In the genomic region with DNA sequence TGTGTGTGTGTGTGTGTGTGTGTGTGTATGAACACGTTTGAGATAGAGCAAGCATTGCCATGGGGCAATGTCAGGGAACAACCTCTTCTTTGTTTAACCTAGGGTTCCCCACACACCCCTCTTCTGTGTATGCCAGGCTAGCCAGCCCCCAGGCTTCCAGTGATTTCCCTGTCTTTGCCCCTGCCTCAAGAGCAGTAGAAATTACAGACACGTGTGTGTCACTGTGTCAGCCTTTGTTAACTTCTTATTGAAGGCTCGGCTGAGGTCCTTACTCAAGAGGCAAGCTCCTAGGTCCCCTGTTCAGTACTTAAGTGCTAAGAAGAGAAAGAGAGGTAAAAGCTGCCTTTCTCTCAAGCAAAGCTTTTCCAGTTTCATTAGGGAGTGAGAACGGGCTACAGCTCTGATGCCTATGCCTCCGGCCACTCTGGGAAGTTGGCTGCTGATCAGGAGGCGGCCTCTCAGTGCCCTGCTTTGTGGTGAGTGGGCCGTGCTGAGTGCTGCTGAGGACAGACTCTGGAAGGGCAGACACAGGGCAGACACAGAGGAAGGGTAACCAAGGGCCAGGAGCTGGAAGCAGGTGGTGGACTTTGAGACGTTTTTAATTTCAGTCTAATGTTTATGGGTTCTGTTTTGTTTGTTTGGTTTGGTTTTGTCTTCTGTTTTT, we compare ENCODE assay signal across 7 mouse cellular contexts.
DNase-seq lines count a peak whose midpoint lies in the region; ATAC-seq lines count a peak whose summit lies in the region.

No protein-coding gene starts in this region.

- peak overlapping the region; percentile 64 for H3K27ac ChIP-seq in hindbrain, embryonic 16.5 days (ENCODE audit: low read depth, low read length)

- intact Hi-C loops in left cerebral cortex, postnatal 4 days (cut with DNase I): no loop called here

- 17% methylated on average over 8 of the region's 8 CpGs for WGBS in hindbrain, embryonic 16.5 days

- peak overlapping the region; percentile 12; the same call in 1 of the 2 replicates for H3K4me2 ChIP-seq in hindbrain, embryonic 16.5 days (ENCODE audit: low read length)

- H3K9ac ChIP-seq in hindbrain, embryonic 16.5 days (ENCODE audit: low read depth, low read length): peak overlapping the region; percentile 43

- no peaks in the 10 kb centered on the region for H3K9me3 ChIP-seq in hindbrain, embryonic 16.5 days (ENCODE audit: control insufficient read depth, low read length)

- peak; percentile 74 for DNase-seq in adrenal gland, postnatal 14 days
- DNase-seq in cerebellum, postnatal 14 days: peak; percentile 73 to 79
- peak; percentile 49 for DNase-seq in gastrocnemius, postnatal 10 days
- peak; percentile 80 for DNase-seq in left cerebral cortex, postnatal 4 days
- DNase-seq in neural tube, embryonic 10.5 days (ENCODE audit: extremely low spot score, low spot score): peak; percentile 30
- no peak for DNase-seq in urinary bladder, adult 18-20 months (ENCODE audit: low spot score in 2 of 2)

- no peaks in the 10 kb centered on the region for H3K27me3 ChIP-seq in hindbrain, embryonic 16.5 days (replicated peaks; ENCODE audit: control insufficient read depth, insufficient read depth, low read length)

- peaks cover 6% of the 10 kb centered on the region for H3K4me1 ChIP-seq in hindbrain, embryonic 16.5 days (ENCODE audit: control insufficient read depth, insufficient read depth, low read depth, low read length)

- no peaks in the 10 kb centered on the region for H3K36me3 ChIP-seq in hindbrain, embryonic 16.5 days (ENCODE audit: control insufficient read depth, insufficient read depth, low read length)

- peak; percentile 91 for ATAC-seq in hindbrain, embryonic 16.5 days

- H3K4me3 ChIP-seq in hindbrain, embryonic 16.5 days (ENCODE audit: low read length): no peak overlapping the region

Comparison
In these comparisons a context has a peak if more than half of its experiments do, and no peak if none do; other contexts are left out.
1. DNase-seq: peak in adrenal gland, postnatal 14 days (single experiment), cerebellum, postnatal 14 days (2 of 2), gastrocnemius, postnatal 10 days (single experiment), left cerebral cortex, postnatal 4 days (single experiment) and neural tube, embryonic 10.5 days (single experiment); none in urinary bladder, adult 18-20 months (0 of 2).